Mouse (Mus musculus) right cerebral cortex, postnatal 14 days (tissue): ENCODE results near the gene Hsdl1.

ENCODE experiments used
- DNase-seq: peaks from one replicate; pipeline ENCODE4 v3.0.0; 2022

Hsdl1 gene

DNA sequence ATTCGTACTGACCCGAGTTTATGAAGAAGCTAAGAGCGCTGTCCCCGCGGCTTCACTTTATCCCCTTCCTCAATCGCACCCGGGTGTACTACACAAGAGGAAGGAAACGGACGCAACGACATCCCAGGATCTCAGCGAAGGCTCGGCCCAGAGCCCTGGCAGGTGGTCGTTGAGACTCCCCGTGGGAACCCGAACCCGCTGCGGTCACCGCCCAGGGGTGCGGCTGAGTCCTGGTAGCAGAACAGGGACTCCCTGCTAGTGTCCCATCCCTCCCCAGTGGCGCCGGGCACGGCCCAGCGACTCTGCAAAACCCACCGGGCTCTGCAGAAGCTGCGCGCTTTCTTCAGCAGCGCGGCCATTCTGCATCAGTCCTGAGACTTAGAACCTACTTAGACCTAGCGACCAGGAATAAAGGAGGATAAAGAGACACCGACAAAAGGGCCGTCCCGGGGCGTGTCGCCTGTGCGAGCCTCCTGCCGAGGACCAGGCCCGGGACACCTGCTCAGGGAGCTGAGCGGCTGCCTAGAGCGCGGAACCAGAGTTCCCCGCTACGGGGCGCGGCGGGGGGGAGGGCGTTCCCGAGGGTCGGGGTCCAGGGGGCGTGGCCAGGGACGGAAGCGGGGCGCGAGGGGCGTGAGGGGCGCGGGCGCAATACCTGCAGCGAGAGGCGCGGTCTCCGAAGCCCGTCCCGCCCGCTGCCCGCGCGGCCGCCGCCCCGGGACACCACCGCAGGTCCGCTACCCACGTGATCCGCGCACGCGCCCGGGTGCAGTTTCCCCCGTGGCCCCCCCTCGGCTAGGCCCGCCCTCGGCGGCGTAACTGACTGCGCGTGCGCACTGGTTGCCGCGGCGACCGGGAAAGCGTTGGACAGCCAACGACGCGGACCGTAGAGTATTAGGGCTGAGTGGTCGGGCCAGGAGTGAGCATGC lies at the start of gene Hsdl1, which contains the start of gene Dnaaf1:
TSS of gene Hsdl1 (minus strand) at position 747 of the 929 bp plus-strand sequence.
TSS of gene Dnaaf1 (plus strand) at position 799 of the 929 bp plus-strand sequence.
- DNase-seq = peak; percentile 98

DNA sequence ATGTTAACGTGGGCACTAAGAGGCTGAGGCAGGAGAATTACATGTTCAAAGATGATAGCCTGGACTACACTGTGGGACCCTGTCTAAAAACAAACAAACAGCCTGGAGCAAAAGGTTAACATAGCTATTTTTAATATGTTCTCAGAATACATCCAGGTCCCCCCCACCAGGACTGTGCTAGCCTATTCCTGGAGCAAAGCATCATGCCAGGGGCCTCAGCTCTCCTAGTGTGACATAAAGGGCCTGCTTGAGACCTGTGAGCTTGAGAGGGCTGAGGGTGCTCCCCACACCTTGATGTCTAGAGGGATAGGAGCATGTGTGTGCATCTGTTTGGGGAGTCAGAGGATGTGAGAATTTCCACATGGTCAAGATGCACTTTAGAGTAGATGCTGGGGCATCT lies 48.8 kb upstream of the Hsdl1 start:
- no peak for DNase-seq

- no peak for DNase-seq
Measured at GRCm38 (mm10) chr8:119623061-119623460, 48.1 kb upstream of the Hsdl1 start.

- DNase-seq = no peak
Measured at GRCm38 (mm10) chr8:119622555-119622954, 47.6 kb upstream of the Hsdl1 start.

DNA sequence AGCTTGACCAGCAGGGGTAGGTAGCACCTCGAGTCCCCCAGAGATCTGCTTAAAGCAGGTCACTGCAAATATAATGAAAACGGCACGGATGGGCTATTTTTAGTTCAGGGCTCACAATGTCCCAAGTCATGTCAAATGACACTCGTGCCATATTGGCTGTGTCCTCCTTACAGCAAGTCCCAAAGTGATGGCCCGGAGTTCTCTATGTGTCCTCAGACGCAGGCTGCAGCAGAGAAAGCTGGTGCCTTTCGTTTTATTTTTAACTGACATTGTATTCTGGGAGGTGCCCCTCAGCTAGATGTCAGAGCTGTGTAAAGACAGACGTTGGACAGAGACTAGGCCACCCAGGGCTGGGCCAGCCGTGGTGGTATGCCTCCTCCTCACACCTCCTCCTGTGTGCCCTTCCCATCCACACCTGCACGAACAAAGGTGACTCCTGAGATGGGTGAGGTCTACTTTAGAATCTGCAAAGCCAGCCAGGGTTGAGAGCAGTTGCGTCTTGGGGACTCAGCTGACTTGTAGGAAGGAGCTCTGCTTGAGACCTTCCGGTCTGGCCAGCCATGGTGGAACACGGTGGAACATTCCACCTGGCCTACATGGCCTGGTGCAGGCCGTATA lies 46.0 kb upstream of the Hsdl1 start:
- DNase-seq = no peak

GRCm38 (mm10) chr8:119620116-119620840 lies 45.3 kb upstream of the Hsdl1 start:
- DNase-seq = no peak

- DNase-seq = no peak
Measured at GRCm38 (mm10) chr8:119618887-119619286, 43.9 kb upstream of the Hsdl1 start.

GRCm38 (mm10) chr8:119617586-119617985 lies 42.6 kb upstream of the Hsdl1 start:
- no peak for DNase-seq

DNA sequence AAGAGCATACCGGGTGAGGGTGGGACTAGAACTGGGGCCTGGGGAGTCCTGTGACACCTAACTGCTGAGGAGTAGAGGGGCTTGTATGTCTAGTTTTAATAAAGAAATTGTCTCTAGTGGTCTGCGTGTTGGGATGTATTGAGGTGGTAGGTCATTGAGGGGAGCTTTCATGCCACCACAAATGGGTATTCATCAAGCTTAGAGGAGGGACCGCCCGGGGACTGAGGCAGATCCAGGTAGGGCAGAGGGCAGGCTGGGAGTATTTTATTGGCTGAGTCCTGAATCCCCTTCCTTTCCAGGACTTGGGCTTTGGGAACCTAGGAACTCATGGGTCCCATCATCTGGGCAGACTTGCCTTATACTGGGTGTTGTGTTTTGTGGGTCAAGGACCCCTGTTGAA lies 41.8 kb upstream of the Hsdl1 start:
- DNase-seq = no peak

- DNase-seq = no peak
Measured at GRCm38 (mm10) chr8:119616358-119616757, 41.4 kb upstream of the Hsdl1 start.

DNA sequence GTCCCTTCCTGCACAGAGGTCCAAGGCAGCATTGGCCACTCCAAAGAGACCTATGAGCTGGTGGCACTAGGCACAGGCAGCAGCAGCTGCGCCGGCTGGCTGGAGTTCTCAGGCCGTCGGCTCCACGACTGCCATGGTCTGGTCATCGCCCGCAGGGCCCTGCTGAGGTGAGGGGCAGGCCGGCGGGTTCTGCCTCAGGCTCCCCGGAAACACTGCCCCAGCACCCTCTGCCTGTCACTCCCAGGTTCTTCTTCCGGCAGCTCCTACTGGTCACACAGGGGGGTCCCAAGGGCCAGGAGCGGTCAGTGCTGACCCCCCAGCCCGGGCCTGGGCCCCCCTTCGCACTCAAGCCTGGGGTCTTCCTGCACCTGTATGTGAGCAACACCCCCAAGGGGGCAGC lies 40.1 kb upstream of the Hsdl1 start:
- no peak for DNase-seq

GRCm38 (mm10) chr8:119612471-119612870 lies 37.5 kb upstream of the Hsdl1 start, which contains the start of gene Adad2:
Adad2 (plus strand) TSS chr8:119612747.
- no peak for DNase-seq

DNA sequence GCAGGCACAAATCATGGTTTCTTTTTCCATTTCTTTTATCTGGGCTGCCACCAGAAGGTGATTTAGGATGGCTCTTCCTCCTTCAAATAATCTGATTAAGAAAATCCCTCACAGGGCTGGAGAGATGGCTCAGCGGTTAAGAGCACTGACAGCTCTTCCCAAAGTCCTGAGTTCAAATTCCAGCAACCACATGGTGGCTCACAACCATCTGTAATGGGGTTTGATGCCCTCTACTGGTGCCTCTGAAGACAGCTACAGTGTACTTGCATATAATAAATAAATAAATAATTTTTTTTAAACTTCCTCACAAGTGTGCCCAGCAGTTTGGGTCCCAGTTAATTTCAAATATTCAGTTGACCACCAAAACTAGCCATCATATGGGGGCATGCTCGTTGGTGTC lies 31.2 kb upstream of the Hsdl1 start:
- DNase-seq = no peak

DNA sequence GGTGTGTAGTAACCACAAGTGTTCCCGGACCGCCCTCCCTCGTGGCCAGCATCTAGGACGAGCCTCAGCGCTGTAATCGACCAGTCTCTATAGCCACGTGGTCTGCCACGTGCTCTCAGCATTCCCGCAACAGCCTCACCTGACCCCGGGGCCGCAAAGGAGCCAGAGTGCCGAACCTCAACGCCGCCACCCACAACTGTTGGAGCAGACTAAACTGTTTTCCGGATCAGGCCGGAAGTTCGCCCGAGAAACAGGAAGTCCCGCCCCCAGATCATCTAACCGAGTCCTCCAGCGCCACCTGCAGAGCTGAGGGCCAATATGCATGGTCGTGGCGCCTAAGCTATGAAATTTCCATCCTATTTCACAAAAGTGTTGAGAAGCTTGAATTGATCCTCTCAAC lies 30.0 kb upstream of the Hsdl1 start, which contains the start of gene Taf1c:
TSS of gene Taf1c (minus strand) at position 227 of the 400 bp plus-strand sequence.
- DNase-seq = peak; percentile 93

- no peak for DNase-seq
Measured at GRCm38 (mm10) chr8:119604398-119604803, 29.4 kb upstream of the Hsdl1 start.

DNA sequence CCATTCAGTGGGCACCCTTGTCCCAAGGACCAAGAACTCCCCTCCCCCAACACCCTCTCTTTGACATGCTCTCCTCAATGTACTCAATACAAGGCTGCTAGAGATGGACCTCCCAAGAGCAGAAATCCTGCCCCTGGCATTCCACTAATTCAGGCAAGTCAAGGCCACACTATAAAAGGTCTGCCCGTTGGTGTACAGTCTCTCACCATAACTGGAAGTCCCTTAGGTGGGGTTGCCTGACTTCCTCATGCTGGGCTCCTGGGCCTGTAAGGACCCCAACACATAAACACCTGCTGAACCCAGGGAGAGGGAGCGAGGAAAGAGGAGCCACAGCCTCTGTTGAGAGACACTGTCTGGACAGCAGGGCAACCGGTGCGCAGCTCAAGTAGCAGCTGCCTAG lies 28.8 kb upstream of the Hsdl1 start:
- no peak for DNase-seq

DNA sequence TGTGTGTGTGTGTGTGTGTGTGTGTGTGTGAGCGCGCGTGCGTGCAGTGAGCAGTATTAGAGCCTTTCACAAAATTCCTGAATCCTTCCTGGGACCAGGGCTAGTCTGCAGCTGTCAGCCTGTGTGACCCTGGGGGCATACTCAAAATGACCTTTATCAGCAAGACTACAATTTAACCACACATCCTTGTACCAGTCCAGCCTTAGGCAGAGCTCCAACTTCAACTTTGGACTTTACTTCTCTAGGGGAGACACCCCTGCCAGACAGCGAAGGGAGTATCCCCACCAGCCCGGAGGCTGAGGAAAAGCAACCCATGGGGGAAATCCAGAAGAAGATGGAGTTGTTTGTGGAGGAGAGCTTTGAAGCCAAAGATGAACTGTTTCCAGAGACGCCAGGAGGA lies 16.5 kb upstream of the Hsdl1 start:
- DNase-seq = no peak

- no peak for DNase-seq
Measured at GRCm38 (mm10) chr8:119590348-119590747, 15.4 kb upstream of the Hsdl1 start.

DNA sequence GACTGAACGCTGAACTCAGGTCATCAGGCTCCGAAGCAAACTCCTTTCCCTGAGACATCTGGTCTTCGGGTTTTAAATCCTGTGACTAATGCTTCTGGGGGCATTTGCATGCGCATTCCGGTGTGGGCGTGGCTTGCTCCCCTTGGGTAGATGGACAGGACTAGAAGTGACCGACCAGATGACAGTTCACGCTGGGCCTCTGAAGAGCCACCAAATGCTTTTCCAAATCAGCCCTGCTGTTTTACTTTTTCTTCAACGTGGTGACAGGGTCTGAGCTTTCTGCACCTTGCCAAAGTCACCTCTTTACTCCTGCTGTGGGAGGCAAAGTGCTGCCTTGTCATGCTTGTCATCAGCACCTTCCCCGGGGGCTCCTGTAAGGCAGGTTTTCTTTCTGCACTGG lies 13.9 kb upstream of the Hsdl1 start:
- DNase-seq = no peak

DNA sequence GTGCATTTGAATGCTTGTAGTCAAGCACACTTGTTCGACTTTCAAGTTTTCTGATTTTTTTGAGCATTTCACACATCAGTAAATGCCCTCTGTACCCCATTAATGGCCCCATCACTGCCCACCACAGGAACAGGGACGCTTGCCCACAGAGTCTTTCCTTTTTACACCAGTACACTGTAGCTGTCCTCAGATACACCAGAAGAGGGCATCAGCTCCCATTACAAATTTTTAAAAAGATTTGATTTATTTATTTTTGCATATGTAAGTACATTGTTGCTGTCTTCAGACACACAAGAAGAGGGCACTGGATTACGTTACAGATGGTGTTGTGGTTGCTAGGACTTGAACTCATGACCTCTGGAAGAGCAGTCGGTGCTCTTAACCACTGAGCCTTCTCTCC lies 13.3 kb upstream of the Hsdl1 start:
- no peak for DNase-seq

- DNase-seq = no peak
Measured at GRCm38 (mm10) chr8:119585901-119586300, 10.9 kb upstream of the Hsdl1 start.

DNA sequence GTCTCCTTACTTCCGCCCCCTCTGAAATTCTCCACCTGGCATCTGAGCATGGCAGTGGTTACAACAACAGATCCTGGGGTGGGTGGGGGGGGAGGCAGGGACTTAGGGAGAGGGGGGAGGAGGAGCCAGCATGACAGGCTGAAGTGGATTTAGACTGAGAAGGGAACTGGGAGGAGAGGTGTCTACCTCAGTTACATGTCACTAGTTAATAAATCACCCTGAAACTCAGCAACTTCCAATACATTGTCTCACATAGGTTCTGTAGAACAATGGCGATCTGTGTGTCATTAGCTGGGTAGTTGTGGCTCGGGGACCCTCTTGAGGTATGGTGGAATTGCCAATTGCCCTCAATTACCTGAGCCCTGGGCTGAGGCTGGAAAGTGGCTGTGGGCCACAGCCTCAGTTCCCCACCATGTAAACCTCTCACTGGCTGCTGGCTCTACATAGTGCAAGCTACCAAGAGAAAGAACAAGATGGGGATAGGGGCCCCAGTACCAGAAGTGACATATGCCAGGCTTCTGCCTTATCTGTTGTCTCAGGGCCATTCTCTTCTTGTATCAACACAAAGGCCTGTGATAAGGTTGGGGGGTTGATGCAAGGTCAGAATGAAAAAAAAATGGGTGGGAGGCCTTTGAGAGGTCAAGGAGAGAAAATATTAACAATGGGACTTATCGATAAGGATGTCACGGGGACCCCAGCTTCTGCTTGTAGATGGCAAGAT lies 5.6 kb upstream of the Hsdl1 start:
- DNase-seq = no peak

DNA sequence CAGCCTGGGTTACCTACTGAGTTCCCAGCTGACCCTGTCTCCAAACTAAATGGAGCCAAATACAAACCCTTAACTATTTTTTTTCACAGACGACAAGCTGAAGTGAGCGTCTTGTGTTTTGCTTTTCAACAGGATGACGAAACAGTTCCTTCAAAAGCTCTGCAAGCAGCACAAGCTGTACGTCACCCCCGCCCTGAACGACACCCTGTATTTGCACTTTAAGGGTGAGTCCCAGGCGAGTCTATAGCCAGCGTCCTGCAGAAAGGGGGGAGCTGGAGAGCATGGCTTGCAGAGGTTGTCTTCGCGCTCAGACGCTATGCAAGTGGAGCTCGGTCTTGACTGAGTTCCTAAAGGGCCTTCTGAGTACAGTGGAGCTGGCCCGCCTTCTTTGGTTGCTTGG lies 4.1 kb upstream of the Hsdl1 start:
- no peak for DNase-seq
